Mouse (Mus musculus) CD4-positive, CD25-positive, alpha-beta regulatory T cell, adult 2 months (primary cell): ENCODE results near the gene Mtor.

ENCODE experiments used
- DNase-seq: peaks from one replicate; pipeline ENCODE4 v3.0.0-alpha.2; 2012; ENCODE audit warnings: low read depth, low spot score

Gene Mtor

DNA sequence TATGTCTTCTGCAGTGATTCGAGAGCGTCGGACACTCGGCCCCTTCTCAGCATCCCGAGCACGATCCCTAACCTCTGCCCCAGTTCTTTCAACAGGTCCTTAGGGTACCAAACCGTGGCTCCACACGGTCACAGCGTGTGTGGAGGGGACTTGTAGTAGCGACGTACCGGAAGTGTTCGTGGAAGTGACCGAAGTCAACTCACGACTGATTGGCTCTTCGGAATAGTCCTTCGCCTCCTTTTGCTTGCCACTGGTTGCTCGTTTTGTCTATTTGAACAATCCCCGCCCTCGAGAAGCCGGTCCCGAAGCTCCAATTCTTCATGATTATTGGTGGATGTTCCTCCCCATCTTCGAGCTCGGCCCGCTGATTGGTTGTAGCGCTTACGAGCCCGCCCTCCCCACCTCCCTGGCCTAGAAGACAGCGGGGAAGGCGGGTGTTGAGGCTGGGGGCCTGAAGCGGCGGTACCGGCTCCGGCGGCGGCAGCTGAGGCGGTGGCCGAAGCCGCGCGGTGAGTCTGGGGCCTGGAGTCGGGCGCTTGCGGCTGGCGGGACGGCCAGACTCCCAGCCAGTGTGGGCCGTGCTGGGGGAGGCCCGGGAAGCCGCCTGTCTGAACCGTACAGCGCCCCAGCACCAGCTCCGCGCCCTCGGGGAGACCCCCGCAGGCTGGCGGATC, at the start of gene Mtor:
Gene Mtor (plus strand): TSS at position 433 of the 674 bp plus-strand sequence.
- peak; percentile 97 for DNase-seq

GRCm38 (mm10) chr4:148399437-148400094, 48.8 kb upstream of the Mtor start:
- DNase-seq = no peak

- no peak for DNase-seq
Measured at GRCm38 (mm10) chr4:148403402-148403801, 45.0 kb upstream of the Mtor start.

GRCm38 (mm10) chr4:148404748-148405147, 43.7 kb upstream of the Mtor start:
- DNase-seq = no peak

- DNase-seq = no peak
Measured at GRCm38 (mm10) chr4:148405255-148405788, 43.1 kb upstream of the Mtor start.

GRCm38 (mm10) chr4:148408256-148408975, 40.0 kb upstream of the Mtor start:
- DNase-seq = no peak

DNA sequence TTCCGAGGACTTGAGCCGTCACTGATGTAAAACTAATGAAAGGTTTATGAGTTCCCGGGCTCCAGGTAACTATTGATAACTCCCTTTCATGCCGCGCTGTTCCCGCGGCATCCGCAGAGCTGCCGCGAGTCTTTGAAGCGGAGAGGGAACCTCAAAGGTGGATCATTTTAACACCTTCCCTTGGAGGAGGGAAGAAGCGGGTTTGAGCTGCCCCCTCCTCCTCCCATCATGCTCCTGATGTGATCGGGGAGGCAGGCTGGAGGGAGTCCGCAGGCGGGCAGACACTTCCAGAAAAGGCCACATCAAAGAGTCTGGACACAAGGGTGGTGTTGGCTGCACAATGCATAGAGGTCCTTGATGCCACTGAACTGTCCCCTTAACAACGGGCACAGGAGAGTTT, 32.8 kb upstream of the Mtor start:
- no peak for DNase-seq

DNA sequence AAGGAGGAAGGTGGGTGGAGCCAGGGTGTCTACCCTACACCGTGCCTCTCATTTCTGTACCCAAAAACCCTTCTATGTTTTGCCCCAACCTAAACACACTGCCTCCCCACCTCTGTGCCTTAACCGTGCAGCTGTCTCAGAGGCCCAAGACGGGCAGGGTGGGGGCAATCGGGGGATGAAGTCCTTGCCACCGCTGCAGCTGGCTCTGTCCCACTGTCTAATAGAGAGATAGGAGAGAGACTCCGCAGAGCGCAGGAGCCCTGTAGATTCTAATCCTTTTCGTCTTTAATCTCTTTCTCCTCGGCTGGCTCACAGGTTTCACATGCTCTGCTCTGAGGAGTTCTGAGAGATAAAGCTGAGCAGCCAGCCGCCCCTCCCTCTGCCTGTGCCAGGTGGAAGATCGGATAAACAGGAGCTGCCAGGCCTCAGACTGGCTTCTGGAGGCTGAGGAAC, 31.3 kb upstream of the Mtor start:
- no peak for DNase-seq

DNA sequence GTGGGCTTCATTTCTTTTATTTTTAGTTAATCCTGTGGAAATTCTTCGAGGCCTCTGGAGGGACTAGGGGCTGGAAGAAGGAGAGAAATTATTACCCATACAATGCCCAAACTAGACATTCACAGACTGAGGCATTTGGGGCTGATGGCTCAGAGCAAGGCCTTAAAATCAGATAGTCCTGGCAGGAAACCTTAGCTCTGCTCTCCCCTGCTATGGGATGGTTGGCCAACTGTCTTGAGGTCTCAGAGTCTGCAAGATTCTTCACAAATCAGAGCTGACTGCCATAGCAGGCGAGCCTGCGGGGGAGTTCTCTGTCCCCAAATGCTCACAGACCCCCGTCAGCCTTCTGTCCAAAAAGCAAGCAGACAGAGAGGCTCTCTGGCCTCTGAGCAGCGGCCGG, 30.9 kb upstream of the Mtor start:
- DNase-seq = no peak

DNA sequence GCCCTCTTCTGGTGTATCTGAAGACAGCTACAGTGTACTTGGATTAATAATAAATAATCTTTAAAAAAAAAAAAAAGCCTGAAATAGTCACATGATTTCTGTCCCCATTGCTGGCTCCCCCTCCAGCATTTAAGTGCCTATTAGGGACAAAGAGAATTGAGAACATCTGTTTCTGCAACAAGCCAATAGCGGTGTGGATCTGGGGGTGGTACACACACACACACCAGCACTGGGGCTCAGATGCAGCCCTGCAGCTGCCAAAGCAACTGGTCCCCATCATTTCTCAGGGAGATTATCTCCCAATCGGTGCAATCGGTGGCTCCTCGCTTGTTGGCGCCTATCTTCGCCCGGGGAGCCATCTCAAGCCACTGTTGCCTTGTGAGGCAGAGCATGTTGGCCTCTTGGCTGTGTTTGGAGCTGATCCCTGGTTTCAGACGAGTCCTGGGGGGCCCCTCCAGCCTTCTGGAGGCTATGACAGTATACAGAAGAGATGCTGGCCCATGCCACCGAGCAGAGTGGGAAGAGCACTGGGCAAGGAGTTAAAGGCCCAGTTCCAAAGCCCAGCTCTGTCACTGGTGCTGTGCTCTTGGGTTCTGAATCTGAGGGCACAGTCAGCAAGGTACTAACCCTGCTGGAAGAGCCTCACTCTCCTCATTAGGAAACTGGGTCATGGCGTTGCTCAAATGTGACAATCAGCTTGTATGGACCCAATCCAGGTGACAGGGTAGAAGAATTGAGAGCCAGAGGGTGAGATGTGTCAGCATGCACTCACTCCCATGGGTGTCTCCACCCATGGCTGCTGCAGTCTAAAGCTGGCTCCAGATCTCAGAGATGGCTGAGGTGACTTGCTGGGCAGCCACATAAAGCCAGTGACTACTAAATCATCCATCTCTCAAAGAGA, 21.2 kb upstream of the Mtor start:
- no peak for DNase-seq

- DNase-seq = no peak
Measured at GRCm38 (mm10) chr4:148428544-148428943, 19.9 kb upstream of the Mtor start.

- no peak for DNase-seq
Measured at GRCm38 (mm10) chr4:148429121-148429520, 19.3 kb upstream of the Mtor start.

- DNase-seq = peak; percentile 76
Measured at GRCm38 (mm10) chr4:148429686-148430085, 18.7 kb upstream of the Mtor start.

GRCm38 (mm10) chr4:148430880-148431519, 17.4 kb upstream of the Mtor start:
- no peak for DNase-seq

DNA sequence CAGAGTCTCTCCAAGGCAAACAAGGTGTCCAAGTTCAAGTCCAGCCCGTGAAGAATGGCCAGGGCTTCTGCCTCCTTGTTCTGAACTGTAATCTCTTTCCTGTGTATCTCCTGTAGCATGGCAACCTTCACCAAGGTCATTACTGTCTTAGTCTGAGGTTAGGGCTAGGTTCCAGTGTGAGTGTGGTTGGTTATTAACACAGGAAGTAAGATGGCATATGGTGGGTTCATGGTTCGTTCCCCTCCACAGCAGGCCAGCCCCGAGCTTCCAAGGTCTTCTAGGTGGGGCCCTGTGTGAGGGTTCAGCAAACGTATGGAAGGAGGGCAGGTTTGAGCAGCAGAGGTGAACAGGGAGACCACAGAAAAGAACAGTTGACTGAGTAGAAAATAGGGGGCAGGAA, 15.9 kb upstream of the Mtor start:
- no peak for DNase-seq

DNA sequence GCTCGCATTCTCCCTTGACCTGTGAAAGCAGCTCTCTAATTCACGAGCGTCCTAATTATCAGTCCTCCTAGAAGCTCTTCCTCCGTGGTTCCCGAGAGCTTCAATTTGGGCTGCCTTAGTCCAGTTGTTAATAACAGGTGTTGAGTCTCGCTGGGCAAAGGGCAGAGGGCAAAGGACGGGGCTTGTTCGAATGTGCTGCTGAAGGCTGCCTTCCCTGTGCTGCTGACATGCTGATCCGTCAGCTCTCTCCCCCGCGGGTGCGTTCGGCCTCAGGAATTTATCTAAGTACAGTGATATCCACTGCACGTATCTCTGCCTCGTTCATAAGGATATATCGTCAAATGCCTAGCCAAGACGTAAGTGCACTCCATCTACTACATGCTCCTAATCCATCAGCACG, 15.1 kb upstream of the Mtor start:
- no peak for DNase-seq

DNA sequence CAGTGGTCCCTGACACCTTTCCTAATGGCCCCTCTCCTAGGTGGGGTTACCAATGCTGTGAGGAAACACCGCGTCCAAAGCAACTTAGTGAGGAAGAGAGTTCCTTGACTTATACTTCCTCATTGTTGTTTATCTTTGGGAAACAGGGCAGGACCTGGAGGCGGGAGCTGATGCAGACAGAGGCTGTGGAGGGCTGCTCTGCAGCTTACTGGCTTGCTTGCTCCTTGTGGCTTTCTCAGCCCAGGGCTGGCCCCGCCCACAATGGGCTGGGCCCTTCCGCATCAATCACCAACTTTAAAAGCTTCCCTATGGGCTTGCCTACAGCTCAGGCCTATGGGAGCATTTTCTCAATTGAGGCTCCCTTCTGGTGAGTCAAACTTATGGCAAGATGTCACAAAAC, 14.6 kb upstream of the Mtor start:
- DNase-seq = no peak

GRCm38 (mm10) chr4:148434554-148434953, 13.9 kb upstream of the Mtor start:
- DNase-seq = no peak

DNA sequence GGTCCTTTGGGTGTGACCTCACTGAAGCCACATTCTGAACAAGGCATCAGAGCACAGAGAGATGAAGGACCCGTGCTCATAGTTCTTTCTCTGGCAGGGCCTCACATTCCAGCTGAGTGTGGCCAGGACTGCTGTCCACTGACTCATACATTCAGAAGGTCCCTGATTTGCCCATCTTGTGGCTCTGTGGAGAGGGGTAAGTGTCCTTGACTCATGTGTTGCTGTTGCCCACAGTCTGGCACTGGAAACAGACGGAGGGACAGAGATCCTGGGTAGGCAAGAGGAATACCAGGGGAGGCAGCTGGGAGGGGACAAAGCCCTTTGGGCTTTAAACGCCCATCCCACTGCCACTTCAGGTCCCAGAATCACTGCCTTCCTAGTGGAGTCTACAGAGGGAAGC, 13.3 kb upstream of the Mtor start:
- no peak for DNase-seq

DNA sequence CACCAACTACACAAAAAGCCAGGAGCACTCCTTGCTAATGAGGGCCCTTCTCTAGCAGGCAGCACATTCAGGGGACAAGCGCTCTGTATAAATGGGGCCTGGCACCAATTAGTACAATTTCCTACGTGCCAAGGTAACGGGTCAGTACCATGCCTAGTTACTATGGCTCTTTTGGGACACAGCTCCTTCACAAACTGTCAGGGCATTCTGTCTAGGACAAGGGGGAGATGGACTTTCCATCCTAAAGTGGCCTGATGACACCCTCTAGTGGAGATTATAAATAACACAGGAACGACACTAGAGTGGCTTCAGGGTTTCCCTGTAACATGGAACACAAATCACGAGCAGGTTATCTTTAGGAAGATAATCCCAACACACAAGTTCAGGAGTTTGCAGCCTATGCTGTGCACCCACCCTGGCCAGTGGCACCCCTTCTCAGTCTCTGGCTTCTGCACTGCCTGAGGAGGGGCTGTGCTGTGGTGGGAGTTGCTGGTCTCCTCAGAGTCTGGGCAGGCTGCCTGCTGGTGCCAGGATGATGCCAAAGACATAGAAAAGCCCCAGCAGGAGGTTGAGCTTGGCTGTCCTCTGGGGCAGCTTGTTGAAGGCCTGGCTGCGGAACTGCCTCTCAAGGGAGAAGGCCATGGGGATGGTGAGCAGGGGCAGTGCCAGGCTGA, 12.6 kb upstream of the Mtor start:
- no peak for DNase-seq
